Mouse (Mus musculus) olfactory bulb, adult 2 months (tissue): ENCODE results near the gene Pomgnt1.

Experiments
- CTCF ChIP-seq: fragments of 200-500 bp; IDR thresholded peaks from 2 replicates; pipeline ENCODE4 v1.5.1; 2012; ENCODE audit warnings: low read depth, mild to moderate bottlenecking, low read length, moderate library complexity; ENCODE audit not compliant: insufficient read depth
- POLR2A ChIP-seq: fragments of 200-500 bp; IDR thresholded peaks from 2 replicates; pipeline ENCODE4 v1.6.1; 2012; ENCODE audit warnings: mild to moderate bottlenecking, low read depth, low read length, moderate library complexity; ENCODE audit not compliant: insufficient read depth

DNA sequence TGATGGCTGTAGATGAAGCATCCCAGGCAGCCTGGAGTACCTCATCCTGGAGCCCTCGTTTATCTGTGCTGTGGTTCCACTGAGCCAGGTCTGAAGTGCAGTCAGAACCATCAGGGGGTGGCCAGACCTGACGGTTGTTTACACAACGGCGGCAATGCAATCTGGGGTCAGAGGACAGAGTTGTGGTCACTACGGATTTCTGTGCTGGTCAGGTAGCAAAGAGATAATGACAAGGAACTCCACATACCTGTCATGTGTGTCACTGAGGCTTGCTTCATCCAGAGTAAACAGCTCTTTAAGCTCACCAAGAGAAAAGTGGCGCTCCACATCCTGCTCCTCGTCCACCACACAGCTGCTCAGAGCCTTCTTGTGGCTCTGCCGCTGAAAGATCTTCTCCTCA lies 26.4 kb upstream of the Pomgnt1 start:
- TF ChIP-seq CTCF (no peak), POLR2A (no peak)
